Mouse (Mus musculus) limb, embryonic 15.5 days (tissue): ENCODE data around the gene Pkd1l3. TPM values are rescaled to one million over a fixed set of nuclear protein-coding genes. Genes with fewer than 3 reads are reported as not detected.

ENCODE experiments used
- ATAC-seq: fragments of 200-750 bp; cut with Nextera tagmentation; 2 replicates; pipeline ENCODE4 v1.8.0; 2017; ENCODE audit warnings: low read depth, moderate TSS enrichment; ENCODE audit not compliant: insufficient number of reproducible peaks, low FRiP score, low TSS enrichment
- H3K27ac ChIP-seq: fragments of 300-500 bp; sonication (generic); 2 replicates; pipeline ENCODE4 v1.5.1; 2015; ENCODE audit warnings: moderate library complexity, mild to moderate bottlenecking, inconsistent platforms
- H3K27me3 ChIP-seq: fragments of 300-500 bp; sonication (generic); 2 replicates; pipeline ENCODE4 v1.6.1; 2015; ENCODE audit warnings: inconsistent platforms
- H3K36me3 ChIP-seq: fragments of 300-500 bp; sonication (generic); 2 replicates; pipeline ENCODE4 v1.6.1; 2015; ENCODE audit warnings: inconsistent platforms
- H3K4me1 ChIP-seq: fragments of 300-500 bp; sonication (generic); 2 replicates; pipeline ENCODE4 v1.6.1; 2015; ENCODE audit warnings: inconsistent platforms
- H3K4me2 ChIP-seq: fragments of 300-500 bp; sonication (generic); 2 replicates; pipeline ENCODE4 v1.6.1; 2015; ENCODE audit warnings: mild to moderate bottlenecking, inconsistent platforms
- H3K4me3 ChIP-seq: fragments of 300-500 bp; sonication (generic); 2 replicates; pipeline ENCODE4 v1.5.1; 2015; ENCODE audit warnings: mild to moderate bottlenecking, inconsistent platforms
- H3K9ac ChIP-seq: fragments of 300-500 bp; sonication (generic); 2 replicates; pipeline ENCODE4 v1.6.1; 2015; ENCODE audit warnings: inconsistent platforms
- H3K9me3 ChIP-seq: fragments of 300-500 bp; sonication (generic); 2 replicates; pipeline ENCODE4 v1.6.1; 2016; ENCODE audit warnings: inconsistent platforms
- WGBS: fragments of 180-500 bp; shearing (Covaris S2); methylation state at CpG from one replicate; pipeline ENCODE4 v1.1.7; 2015; 5-methylcytosine and 5-hydroxymethylcytosine counted together
- polyA plus RNA-seq: library from polyadenylated mRNA; unstranded; fragments of >200 nt; fragmentation: Nextera tagmentation; extraction: Ambion mirVana; gene quantifications from 2 replicates; pipeline ENCODE4 v1.2.1, GENCODE M21; 2015

Pkd1l3 gene
- 0.22 and 0.41 TPM in 2 replicates for polyA plus RNA-seq

- H3K9ac ChIP-seq, result no peak within 1 kb of the TSS
- no peaks in the 10 kb centered on the region for H3K27me3 ChIP-seq
- peak within 1 kb of the TSS; percentile 1; the same call in 1 of the 2 replicates for H3K4me3 ChIP-seq
- no peak within 1 kb of the TSS for H3K4me2 ChIP-seq
- H3K9me3 ChIP-seq, result no peaks in the 10 kb centered on the region
- 62% methylated on average over 27 of the region's 27 CpGs for WGBS
- H3K27ac ChIP-seq, result no peak within 1 kb of the TSS
- ATAC-seq, result no peak
- no peaks in the 10 kb centered on the region for H3K36me3 ChIP-seq
- no peaks in the 10 kb centered on the region for H3K4me1 ChIP-seq
Measured at GRCm38 (mm10) chr8:109614243-109615210, at the start of gene Pkd1l3. TSS of gene Pkd1l3 (plus strand) at chr8:109614517.

GRCm38 (mm10) chr8:109564766-109565165 lies 49.6 kb upstream of the Pkd1l3 start:
- Histone ChIP-seq H3K27ac (peak overlapping the region; percentile 92), H3K4me2 (peak overlapping the region; percentile 83), H3K9ac (peak overlapping the region; percentile 78), H3K27me3 (no peaks in the 10 kb centered on the region), H3K4me3 (peak overlapping the region; percentile 67), H3K9me3 (no peaks in the 10 kb centered on the region), H3K36me3 (peaks cover 36% of the 10 kb centered on the region), H3K4me1 (peaks cover 17% of the 10 kb centered on the region)
- ATAC-seq, result no peak
- 5% methylated on average over 10 of the region's 10 CpGs for WGBS

- Histone ChIP-seq H3K4me3 (peak within 1 kb of the TSS; percentile 67), H3K9me3 (no peaks in the 10 kb centered on the region), H3K9ac (peak within 1 kb of the TSS; percentile 78), H3K27ac (peak within 1 kb of the TSS; percentile 92), H3K4me2 (peak within 1 kb of the TSS; percentile 83), H3K27me3 (no peaks in the 10 kb centered on the region), H3K4me1 (peaks cover 17% of the 10 kb centered on the region), H3K36me3 (peaks cover 36% of the 10 kb centered on the region)
- WGBS, result under 1% methylated on average over 52 of the region's 52 CpGs
- peak; percentile 100 for ATAC-seq
Measured at GRCm38 (mm10) chr8:109565498-109566333, 48.6 kb upstream of the Pkd1l3 start, which contains the start of the genes Dhx38 and Txnl4b. TSS of gene Dhx38 (minus strand) at chr8:109565861. TSS of gene Txnl4b (plus strand) at chr8:109565892.

- peaks cover 8% of the 10 kb centered on the region for H3K4me1 ChIP-seq
- H3K36me3 ChIP-seq, result peaks cover 37% of the 10 kb centered on the region
- 88% methylated on average over 12 of the region's 12 CpGs for WGBS
- no peak overlapping the region for H3K4me3 ChIP-seq
- H3K27me3 ChIP-seq, result no peaks in the 10 kb centered on the region
- H3K27ac ChIP-seq, result no peak overlapping the region
- ATAC-seq, result no peak
- H3K4me2 ChIP-seq, result no peak overlapping the region
- H3K9ac ChIP-seq, result no peak overlapping the region
- H3K9me3 ChIP-seq, result no peaks in the 10 kb centered on the region
Measured at GRCm38 (mm10) chr8:109571139-109571538, 43.2 kb upstream of the Pkd1l3 start.

GRCm38 (mm10) chr8:109576311-109576710 lies 38.0 kb upstream of the Pkd1l3 start:
- H3K4me1 ChIP-seq, result no peaks in the 10 kb centered on the region
- H3K36me3 ChIP-seq, result peaks cover 17% of the 10 kb centered on the region; the same call in 1 of the 2 replicates
- H3K4me3 ChIP-seq, result no peak overlapping the region
- no peak overlapping the region for H3K4me2 ChIP-seq
- no peak for ATAC-seq
- no peaks in the 10 kb centered on the region for H3K9me3 ChIP-seq
- no peak overlapping the region for H3K9ac ChIP-seq
- H3K27me3 ChIP-seq, result no peaks in the 10 kb centered on the region
- 75% methylated on average over 4 of the region's 4 CpGs for WGBS
- no peak overlapping the region for H3K27ac ChIP-seq

GRCm38 (mm10) chr8:109578900-109579301 lies 35.4 kb upstream of the Pkd1l3 start, which contains the start of gene Hp:
TSS of gene Hp (minus strand) at chr8:109579172.
- no peak for ATAC-seq
- Histone ChIP-seq H3K27me3 (no peaks in the 10 kb centered on the region), H3K9me3 (no peaks in the 10 kb centered on the region), H3K27ac (no peak within 1 kb of the TSS), H3K4me3 (no peak within 1 kb of the TSS), H3K36me3 (no peaks in the 10 kb centered on the region), H3K4me2 (no peak within 1 kb of the TSS), H3K4me1 (no peaks in the 10 kb centered on the region), H3K9ac (no peak within 1 kb of the TSS)
- WGBS, result 57% methylated on average over 8 of the region's 8 CpGs

GRCm38 (mm10) chr8:109584293-109584692 lies 30.0 kb upstream of the Pkd1l3 start:
- no peaks in the 10 kb centered on the region for H3K27me3 ChIP-seq
- H3K9ac ChIP-seq, result no peak overlapping the region
- H3K4me2 ChIP-seq, result no peak overlapping the region
- no peaks in the 10 kb centered on the region for H3K4me1 ChIP-seq
- H3K4me3 ChIP-seq, result no peak overlapping the region
- no peaks in the 10 kb centered on the region for H3K9me3 ChIP-seq
- H3K36me3 ChIP-seq, result no peaks in the 10 kb centered on the region
- ATAC-seq, result no peak
- 88% methylated on average over 4 of the region's 4 CpGs for WGBS
- H3K27ac ChIP-seq, result no peak overlapping the region

GRCm38 (mm10) chr8:109584830-109585229 lies 29.5 kb upstream of the Pkd1l3 start:
- Histone ChIP-seq H3K4me1 (no peaks in the 10 kb centered on the region), H3K9ac (no peak overlapping the region), H3K4me3 (no peak overlapping the region), H3K27ac (no peak overlapping the region), H3K4me2 (no peak overlapping the region), H3K27me3 (no peaks in the 10 kb centered on the region), H3K36me3 (no peaks in the 10 kb centered on the region), H3K9me3 (no peaks in the 10 kb centered on the region)
- 84% methylated on average over 3 of the region's 3 CpGs for WGBS
- no peak for ATAC-seq

GRCm38 (mm10) chr8:109585652-109586051 lies 28.7 kb upstream of the Pkd1l3 start:
- no peak overlapping the region for H3K4me3 ChIP-seq
- no peak overlapping the region for H3K27ac ChIP-seq
- no peak for ATAC-seq
- H3K36me3 ChIP-seq, result no peaks in the 10 kb centered on the region
- H3K27me3 ChIP-seq, result no peaks in the 10 kb centered on the region
- H3K4me2 ChIP-seq, result no peak overlapping the region
- no peaks in the 10 kb centered on the region for H3K4me1 ChIP-seq
- no peaks in the 10 kb centered on the region for H3K9me3 ChIP-seq
- H3K9ac ChIP-seq, result no peak overlapping the region

GRCm38 (mm10) chr8:109586972-109587504 lies 27.3 kb upstream of the Pkd1l3 start:
- Histone ChIP-seq H3K4me2 (no peak overlapping the region), H3K27ac (no peak overlapping the region)
- WGBS, result 55% methylated on average over 7 of the region's 7 CpGs

GRCm38 (mm10) chr8:109590901-109591300 lies 23.4 kb upstream of the Pkd1l3 start:
- Histone ChIP-seq H3K4me3 (no peak overlapping the region), H3K36me3 (peaks cover 40% of the 10 kb centered on the region), H3K4me2 (no peak overlapping the region), H3K9ac (no peak overlapping the region), H3K4me1 (no peaks in the 10 kb centered on the region), H3K27me3 (no peaks in the 10 kb centered on the region), H3K27ac (no peak overlapping the region), H3K9me3 (no peaks in the 10 kb centered on the region)
- 88% methylated on average over 9 of the region's 9 CpGs for WGBS
- ATAC-seq, result no peak

More at GRCm38 (mm10) chr8:109586972-109587504, 27.3 kb upstream of the Pkd1l3 start:
- ATAC-seq, result no peak
- Histone ChIP-seq H3K9ac (no peak overlapping the region), H3K4me3 (no peak overlapping the region), H3K36me3 (peaks cover 4% of the 10 kb centered on the region; the same call in 1 of the 2 replicates), H3K27me3 (no peaks in the 10 kb centered on the region), H3K9me3 (no peaks in the 10 kb centered on the region), H3K4me1 (no peaks in the 10 kb centered on the region)
